Mouse (Mus musculus) thymus, postnatal 36 days (tissue): Measurements from ENCODE around the gene Timm8b.

Experiments used
- DNase-seq, 2 experiments: peaks; one replicate each; pipeline ENCODE4 v3.0.0; 2022; ENCODE audit warnings: mixed read lengths in 2 of 2

Gene Timm8b

DNA sequence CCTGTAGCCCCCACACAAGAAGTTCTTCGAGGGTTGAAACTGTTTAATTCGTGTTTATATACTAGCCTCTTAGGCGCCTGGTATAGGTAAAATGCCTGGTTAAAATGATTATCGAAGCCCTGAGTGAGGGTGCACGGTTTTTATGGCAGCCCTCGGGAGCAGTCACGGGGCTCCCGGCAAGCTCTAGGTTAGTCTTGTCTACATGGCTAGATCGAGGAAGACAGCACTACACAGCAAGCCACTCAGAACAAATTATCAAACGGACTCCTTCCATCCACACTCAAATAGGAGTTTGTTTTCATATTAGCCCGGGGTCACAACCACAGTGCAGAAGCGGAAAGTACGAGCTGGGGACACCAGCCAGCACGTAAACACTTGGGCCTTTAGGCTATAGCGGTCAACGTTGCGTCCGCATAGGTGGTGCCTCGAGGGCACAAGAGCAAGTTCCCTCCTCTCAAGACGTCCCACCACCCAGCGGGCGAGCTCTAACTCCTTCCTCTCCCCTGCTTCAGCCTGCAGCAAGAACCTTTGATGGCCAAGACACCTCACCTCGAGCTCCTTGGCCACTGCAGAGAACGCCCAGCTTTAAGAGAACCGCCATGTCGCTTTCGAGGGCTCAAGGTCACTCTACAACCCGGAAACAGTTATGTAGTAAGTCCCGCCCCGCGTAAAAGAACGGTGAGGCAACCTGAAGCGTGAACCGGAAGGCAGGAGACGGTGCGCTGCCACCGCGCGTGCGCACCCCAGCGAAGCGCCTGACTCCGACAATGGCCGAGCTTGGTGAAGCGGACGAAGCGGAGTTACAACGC lies at the start of gene Timm8b, which contains the start of gene Sdhd:
Gene Timm8b, plus strand, starts transcription at position 722 of the 809 bp plus-strand sequence.
Gene Sdhd, minus strand, starts transcription at position 624 of the 809 bp plus-strand sequence.
- DNase-seq: peak; percentile 88 to 93

DNA sequence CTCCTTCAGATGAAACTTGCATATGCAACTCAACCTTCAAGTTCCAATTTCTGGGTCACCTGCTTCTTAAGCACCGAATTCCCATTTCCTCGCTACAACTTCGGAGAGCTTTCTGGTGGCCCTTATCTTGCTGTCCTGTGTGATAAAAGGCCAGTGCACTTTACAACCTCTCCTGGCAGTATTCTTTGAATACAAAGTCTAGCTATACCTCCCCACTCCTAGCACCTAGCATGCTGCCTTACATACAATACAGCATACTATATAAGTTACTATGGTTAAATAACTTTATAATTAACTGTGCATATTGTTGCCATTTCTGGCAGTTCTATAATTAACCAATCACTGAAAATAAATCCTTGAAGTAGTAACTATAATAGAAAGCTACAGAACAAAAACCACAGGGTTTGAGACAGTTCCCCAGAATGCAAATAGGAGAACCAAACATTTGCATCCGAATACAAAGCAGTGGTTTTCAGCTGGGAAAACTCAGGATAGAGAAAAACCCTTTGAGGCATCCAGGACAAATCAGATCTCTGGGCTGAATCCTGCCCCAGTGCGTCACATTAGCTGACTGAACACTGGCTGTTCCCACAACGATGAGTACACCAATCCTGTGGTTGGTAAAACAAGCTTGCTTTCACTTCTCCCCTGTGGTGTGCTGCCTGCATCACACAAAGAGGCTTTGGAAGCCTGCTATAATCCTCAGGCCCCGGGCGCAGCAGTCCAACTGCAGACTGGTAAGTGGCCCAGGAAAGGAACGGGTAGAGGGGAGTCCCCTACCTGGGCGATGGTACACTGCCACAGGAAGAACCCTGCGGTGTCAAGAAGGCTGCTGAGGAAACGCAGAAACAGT lies 49.2 kb upstream of the Timm8b start, which contains the start of gene Il18:
Gene Il18, plus strand, starts transcription at position 587 of the 853 bp plus-strand sequence.
- peak; percentile 26 to 43 for DNase-seq

DNA sequence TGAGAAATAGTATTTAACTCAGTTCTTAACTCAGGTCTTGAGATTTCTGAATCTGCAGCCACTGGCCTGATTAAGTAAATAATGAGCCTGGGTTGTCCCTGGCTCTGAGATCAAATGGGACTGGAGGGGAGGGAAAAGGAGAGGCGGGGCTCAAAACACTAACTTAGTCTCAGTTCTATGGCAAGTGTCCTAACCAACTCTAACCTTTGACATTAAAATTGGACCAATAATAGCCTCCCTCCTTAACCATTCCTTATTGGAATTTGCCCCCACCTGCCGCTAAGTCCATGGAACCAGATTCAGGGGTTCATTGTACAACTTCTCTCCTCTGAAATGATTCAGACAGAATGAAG lies 48.6 kb upstream of the Timm8b start, which contains the start of gene Bco2:
Gene Bco2, minus strand, starts transcription at position 88 of the 353 bp plus-strand sequence.
- no peak for DNase-seq

DNA sequence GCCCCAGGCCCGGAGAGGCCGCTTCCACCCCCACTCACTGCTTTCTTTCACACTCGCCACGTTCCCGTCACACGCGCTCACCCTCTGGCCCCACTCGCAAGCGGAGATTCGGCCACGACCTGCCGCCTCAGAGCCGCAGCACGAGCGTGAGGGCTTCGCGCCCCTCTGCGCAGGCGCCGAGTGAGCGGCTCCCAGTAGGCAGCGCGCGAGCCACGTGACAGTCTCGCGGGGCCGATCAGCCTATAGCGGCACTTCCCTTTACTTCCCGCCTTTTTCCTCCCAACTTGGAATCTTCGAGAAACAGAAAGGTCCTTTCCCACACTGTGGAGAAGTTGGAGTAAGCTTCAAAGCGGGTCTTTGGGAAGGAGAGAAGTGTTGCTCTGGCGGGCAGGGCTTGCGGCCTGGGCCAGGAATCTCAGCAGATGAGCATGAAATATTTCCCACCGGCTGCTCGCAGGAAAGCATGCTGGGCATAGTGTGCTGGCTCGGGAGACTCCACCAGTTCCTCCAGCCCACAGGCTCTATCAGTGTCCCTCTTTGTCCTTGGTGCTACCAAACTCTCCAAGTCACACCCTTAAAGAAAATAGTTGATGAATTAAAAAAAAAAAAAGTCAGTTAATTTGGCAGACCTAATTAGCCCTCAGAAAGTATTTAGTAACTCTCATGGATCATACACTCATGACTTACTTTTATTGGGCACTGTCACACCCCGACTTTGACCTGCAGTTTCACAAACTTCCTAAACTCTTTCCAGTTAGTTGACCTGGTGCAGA lies 42.4 kb upstream of the Timm8b start, which contains the start of gene Tex12:
Gene Tex12, minus strand, starts transcription at position 181 of the 773 bp plus-strand sequence.
- DNase-seq: no peak

DNA sequence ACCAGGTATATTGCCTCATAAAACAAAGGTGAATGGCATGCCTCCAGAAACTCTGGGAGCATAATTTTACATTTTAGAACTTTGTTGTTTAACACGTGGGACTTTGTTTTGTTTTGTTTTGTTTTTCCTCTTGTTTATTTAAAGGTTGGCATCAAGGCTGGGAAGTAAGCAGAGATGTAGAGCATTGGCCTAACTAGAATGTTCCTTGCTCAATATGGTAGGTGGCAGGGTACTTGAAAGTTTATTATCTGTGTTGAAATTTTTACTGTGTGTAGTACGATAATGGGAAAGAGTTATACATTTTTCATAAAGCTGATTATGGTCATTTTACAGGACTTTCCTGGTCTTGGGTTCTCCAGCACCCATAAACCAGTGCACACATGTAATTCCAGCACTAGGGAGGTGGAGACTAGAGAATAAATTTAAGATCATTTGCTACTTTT lies 41.8 kb upstream of the Timm8b start:
- no peak for DNase-seq

DNA sequence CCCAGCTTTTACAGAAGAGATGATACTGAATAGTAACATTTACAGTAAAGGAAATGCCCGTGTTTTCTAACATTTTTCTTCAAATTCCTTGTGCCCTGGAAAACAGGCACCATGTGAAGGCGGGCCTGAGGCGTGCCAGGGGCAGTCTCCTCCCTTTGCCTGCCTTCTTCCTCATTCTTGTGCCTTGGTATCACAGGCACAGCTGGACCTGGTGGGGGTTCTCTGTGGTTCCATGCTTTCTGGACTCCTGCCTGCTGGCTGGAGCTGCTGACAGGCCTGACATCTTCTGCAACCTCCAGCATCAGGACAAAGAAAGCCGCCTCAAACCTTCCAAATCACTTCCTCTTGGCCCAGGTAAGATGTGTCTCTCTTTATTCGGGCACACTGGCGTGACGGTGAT lies 38.5 kb upstream of the Timm8b start:
- no peak for DNase-seq

DNA sequence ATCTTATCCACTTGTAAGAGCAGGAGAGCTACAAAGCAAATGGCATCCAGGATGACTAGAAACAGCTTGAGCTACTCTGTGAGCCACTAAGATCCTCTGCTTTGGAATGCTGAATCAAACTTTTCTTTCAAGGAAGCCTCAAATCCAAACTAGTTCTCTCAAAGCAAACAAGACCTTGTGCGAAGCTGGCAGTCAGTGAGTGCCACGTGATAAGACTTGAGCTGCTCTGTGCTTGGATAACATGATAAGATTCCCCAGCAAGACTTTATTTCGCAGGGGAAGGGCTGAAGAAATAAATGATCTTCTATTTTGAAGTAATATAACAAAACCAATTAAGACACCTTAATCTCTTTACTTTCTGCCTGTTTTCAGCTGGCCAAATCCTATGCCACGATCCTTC lies 37.8 kb upstream of the Timm8b start:
- DNase-seq: no peak

DNA sequence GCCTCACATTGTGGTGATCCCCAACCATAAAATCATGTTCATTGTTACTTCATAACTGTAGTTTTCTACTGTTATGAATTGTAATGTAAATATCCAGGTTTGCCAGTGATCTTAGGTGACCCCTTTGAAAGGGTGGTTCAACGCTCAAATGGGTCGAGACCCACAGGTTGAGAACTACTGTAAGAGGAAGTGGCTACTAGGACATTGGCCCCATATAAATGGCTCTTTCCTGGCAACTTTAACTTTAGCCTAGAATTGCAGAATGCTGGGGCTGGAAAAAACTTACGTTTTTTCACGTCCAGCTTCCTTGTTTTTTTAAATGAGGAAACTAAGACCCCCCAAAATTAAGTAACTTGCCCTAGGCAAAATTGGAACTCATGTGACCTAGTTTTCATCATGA lies 36.3 kb upstream of the Timm8b start:
- DNase-seq: no peak

DNA sequence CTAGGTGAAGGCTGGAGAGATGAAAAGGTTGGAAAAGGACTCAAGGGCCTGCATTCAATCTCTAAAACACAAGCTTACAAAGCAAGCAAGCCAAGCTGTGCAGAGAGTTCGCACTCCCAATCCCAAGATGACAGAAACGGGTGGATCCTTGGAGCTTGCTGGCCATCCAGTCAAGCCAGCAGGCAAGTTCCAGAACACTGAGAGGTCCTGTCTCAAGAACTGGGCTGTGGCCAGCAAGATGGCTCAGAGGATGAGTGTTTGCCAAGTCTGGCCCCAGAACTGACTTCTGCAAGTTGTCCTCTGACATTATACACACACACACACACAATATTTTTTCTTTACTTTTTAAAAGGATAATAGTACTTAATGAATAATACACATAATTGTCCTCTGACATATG lies 35.8 kb upstream of the Timm8b start:
- DNase-seq: no peak

DNA sequence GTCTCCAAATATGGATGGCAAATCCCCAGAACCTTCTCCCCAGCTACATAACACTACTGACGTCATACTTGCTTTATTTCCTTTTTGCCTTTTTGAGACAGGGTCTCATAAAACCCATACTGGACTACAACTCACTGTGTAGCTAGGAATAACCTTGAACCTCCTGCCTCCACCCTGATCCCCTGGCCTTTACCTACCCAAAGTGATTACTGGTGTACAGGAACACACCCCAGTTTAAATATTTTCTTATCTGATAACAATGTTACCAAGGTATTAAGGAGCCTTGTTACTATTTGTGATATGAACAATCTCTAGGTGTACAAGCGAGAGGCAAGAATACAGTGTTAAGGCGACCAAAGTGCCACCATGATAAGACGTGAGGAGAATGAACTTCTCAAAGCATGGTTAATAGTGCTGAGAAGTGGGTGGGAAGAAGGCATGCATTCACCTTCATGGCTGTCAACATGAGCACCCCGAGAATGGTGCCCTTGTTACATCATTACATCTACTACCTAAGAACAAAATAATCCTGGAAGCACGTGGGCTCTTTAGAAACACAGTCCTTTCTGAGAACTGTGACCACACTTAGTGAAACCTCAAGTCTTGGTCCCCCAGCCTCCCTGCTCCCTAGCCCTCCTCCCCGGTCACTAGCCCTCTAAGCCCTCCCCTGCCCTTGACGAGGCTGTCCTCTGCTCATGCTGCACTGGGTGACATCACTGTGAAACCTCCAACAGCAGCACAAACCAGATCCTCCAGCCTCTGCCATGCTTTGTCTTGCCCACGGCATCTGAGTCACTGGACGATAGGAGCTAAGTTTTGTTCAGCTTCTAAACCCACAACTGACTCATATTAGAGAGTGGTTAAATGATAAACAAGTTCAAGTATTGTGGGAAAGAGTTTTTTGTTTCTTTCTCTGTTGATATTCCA lies 33.8 kb upstream of the Timm8b start:
- DNase-seq: no peak

DNA sequence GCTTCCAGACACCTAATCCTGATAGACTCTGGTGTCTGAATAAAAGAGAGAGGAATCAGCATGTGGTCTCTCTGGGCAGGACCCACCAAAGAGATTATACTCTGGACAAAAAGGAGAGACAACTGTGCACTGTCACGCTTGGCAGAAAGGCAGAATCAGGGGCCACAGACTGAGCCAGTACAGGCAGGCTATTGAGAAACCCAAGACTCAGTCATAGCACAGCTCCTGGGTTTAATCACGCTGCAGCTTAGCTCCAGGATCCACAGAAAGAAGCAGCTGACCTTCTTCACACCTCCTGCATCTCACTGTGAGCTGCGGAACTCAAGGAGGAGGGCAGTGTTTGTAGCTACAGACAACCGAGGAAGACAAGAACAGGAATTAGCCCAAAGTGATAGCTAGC lies 23.3 kb upstream of the Timm8b start:
- DNase-seq: no peak

DNA sequence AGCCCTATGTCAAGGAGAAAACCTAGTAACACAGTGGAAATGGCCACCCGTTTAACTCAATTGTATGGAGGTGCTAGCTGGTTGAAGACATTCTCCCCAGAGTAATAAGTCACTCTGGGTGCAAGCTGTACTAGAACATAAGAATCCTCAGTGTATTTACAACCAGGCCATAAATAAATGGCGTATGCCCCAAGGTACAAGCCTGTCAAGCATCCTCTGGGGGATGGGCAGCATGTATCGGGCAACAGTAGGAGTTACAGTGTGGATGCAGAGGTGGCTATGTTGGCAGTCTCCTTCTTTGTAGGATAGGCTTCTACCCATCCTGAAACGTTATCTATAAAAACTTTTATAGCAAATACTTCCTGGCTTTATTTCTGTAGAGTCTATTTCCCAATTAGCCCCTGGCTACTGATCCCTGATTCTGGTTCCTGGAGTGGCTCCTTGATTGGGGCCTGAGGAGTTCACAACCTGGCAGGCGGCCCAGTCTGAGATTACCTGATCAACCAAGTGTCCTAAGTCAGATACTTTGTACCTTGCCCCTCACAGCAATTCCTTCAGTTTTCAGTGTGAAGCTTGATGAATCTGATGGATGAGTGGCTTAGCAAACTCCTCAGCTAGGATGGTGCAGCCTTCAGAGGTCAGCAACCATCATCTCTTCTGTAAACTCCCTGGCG lies 18.4 kb upstream of the Timm8b start:
- DNase-seq: no peak

DNA sequence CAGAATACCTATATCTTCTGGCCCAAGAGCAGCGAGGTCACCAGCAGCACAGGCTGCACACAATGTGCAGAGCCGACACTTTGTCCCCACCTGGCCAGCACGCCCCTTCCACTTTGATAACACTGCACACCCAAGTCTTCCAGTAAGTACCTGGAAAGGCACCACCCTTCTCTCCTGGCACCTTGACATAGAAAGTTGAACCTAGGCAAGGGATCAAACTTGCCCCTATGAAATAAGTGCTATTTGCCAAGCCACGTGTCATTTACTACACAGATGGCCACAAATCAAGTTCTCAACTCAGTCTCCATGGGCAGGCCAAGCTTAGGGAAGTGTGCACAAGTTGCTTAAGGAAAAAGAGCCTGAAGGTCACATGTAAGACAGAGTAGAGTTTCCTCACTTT lies 16.8 kb upstream of the Timm8b start:
- DNase-seq: no peak

DNA sequence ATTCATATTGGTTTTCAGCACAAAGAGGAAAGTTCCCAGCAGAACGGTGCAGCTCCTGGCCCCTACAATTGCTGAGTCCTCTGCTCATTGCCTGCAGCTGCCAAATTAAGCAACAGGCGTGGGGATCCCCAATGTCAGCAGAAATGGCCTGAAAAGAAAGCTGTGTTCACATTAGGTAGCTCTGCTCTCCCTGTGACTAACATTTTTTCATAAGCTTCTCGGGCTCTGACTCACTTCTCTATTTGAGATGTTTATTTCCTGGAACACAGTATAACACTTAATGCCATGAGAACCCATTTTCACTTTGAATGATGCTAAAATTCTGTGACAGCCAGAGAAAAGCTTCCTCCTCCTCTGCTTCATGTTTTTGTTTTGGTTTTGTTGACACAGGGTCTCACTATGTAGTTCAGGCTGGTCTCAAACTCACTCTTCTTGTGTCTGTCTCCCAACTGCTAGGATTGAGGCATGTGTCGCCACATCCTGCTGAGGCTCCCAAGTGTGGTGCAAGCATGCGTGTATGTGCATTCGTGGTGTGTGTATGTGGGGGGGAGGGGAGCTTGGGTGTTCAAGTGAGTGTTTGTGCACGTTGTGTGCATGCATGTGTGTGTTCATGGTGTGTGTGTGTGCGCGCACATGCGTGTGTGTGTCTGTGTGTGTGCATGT lies 12.7 kb upstream of the Timm8b start:
- no peak for DNase-seq

DNA sequence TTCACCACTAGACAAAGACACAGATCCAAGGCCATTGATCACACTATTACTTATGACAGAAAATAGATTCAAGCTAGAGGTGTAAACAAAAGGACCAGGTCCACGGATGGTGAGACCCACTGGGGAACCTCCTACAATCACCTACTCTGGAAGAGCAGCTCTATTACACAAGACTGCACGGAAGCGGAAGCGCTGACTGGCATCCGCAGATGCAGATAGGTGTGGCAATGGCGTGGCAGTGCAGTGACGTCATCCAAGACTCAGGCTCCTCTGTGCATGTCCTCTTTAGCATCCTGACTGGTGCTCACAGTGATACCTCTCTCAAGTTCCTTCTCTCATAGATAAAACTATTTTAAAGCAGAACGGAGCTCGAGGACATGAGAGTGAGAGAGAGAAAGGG lies 10.8 kb upstream of the Timm8b start:
- DNase-seq: no peak

DNA sequence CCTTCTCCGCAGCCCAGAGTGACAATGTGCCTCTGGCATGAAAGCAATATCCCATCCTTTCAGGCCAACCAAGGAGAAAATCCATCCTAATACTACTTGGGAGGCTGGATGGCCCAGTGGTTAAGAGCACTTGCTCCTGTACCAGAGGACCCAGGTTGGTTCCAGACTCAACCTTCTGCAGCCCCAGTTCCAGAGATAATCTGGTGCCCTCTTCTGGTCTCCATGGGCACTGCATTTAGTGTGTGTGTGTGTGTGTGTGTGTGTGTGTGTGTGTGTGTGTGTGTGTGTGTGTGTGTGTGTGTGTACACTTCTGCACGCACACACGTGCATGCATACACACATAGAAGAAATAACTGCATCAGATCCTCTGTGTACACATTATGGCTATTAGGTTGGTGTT lies 10.2 kb upstream of the Timm8b start:
- peak; percentile 40 to 42 for DNase-seq

DNA sequence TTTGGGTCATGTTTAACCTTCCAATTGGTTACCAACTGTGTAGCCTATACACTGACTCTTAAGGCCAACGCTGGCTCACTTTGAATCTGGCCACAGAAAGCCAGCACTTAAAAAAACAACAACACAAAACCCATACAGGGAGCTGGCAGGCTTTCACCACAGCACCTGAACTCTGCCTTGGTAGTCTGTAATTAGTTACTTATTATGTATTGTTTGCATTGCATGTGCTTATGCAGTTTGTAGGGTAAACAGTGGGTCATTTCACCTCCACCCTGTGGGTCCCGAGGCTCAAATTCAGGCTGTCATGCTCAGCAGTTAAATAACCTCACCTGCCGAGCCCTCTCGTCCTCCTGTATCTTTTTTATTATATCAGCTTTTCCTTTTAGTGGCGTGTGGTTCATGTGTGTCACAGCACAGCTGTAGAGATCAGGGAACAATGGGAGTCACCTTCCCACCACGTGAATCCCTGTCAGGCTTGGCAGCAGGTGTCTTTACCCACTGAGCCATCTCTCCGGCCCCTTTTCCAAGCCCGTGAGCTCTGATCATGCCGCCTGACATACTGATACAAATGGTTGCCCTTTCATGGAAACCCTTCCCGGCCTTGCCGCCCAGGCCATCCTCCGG lies 8.8 kb upstream of the Timm8b start:
- no peak for DNase-seq

DNA sequence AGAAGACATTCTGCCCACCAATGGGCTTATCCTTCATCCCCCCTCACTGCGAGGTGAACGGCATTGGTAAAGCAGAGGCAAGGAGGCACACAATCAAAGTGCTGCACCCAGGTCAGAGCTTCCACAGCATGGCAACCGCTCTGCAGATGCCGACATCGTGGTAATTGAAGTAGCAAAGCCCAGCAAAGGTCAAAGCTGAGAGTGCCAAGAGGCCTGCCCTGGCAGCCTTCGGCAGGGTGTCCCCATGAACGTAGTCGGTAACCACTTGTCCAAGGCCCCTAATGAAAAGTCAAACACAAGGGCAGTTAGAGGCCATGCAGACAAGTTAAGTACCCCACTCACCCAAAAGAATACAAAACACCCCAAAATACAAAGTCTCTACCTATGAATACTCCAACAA lies 6.7 kb upstream of the Timm8b start:
- no peak for DNase-seq

DNA sequence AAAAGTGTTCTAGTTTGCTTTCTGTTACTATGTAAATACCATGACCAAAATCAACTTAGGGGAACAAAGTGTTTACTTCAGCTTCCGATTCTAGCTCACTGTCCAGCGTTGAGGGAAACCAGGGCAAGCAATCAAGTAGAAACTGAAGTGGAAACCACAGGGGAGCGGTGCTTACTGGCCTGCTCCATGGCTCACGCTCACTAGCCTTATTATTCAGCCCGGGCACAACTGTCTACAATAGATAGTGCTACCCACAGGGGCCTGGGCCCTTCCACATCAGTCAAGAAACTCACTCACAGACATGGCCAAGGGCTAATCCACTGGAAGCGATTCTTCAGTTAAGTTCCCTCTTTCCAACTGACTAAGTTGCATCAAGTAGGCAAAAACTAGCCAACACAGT lies 2.2 kb upstream of the Timm8b start:
- DNase-seq: no peak
